Mouse (Mus musculus) midbrain, embryonic 12.5 days (tissue): ENCODE measurements around the gene Por. TPM values are rescaled to one million over a fixed set of nuclear protein-coding genes. Genes with fewer than 3 reads are reported as not detected.

Source experiments
- ATAC-seq: fragments of 200-750 bp; cut with Nextera tagmentation; 2 replicates; pipeline ENCODE4 v1.8.0; 2017; ENCODE audit warnings: low read depth, moderate TSS enrichment, moderate library complexity; ENCODE audit not compliant: low FRiP score
- H3K27ac ChIP-seq: fragments of 300-500 bp; sonication (generic); replicated peaks from 2 replicates; pipeline ENCODE4 v1.5.1; 2016; ENCODE audit warnings: mild to moderate bottlenecking
- H3K27me3 ChIP-seq: fragments of 300-500 bp; sonication (generic); 2 replicates; pipeline ENCODE4 v1.6.1; 2016; ENCODE audit warnings: mild to moderate bottlenecking
- H3K36me3 ChIP-seq: fragments of 300-500 bp; sonication (generic); 2 replicates; pipeline ENCODE4 v1.6.1; 2016
- H3K4me1 ChIP-seq: fragments of 300-500 bp; sonication (generic); 2 replicates; pipeline ENCODE4 v1.6.1; 2016
- H3K4me2 ChIP-seq: fragments of 300-500 bp; sonication (generic); replicated peaks from 2 replicates; pipeline ENCODE4 v1.6.1; 2016; ENCODE audit warnings: mild to moderate bottlenecking, moderate library complexity
- H3K4me3 ChIP-seq: fragments of 300-500 bp; sonication (generic); 2 replicates; pipeline ENCODE4 v1.5.1; 2016; ENCODE audit warnings: mild to moderate bottlenecking
- H3K9ac ChIP-seq: fragments of 300-500 bp; sonication (generic); replicated peaks from 2 replicates; pipeline ENCODE4 v1.6.1; 2016; ENCODE audit warnings: mild to moderate bottlenecking, moderate library complexity
- H3K9me3 ChIP-seq: fragments of 300-500 bp; sonication (generic); 2 replicates; pipeline ENCODE4 v1.6.1; 2016; ENCODE audit warnings: mild to moderate bottlenecking
- WGBS: fragments of 180-500 bp; shearing (Covaris S2); methylation state at CpG from one replicate; pipeline ENCODE4 v1.1.7; 2016; 5-methylcytosine and 5-hydroxymethylcytosine counted together
- polyA plus RNA-seq: library from polyadenylated mRNA; unstranded; fragments of >200 nt; fragmentation: Nextera tagmentation; extraction: Ambion mirVana; gene quantifications from 2 replicates; pipeline ENCODE4 v1.2.1, GENCODE M21; 2016

The Por gene
- polyA plus RNA-seq, 1 experiment from 2014 or later = 145 TPM

DNA sequence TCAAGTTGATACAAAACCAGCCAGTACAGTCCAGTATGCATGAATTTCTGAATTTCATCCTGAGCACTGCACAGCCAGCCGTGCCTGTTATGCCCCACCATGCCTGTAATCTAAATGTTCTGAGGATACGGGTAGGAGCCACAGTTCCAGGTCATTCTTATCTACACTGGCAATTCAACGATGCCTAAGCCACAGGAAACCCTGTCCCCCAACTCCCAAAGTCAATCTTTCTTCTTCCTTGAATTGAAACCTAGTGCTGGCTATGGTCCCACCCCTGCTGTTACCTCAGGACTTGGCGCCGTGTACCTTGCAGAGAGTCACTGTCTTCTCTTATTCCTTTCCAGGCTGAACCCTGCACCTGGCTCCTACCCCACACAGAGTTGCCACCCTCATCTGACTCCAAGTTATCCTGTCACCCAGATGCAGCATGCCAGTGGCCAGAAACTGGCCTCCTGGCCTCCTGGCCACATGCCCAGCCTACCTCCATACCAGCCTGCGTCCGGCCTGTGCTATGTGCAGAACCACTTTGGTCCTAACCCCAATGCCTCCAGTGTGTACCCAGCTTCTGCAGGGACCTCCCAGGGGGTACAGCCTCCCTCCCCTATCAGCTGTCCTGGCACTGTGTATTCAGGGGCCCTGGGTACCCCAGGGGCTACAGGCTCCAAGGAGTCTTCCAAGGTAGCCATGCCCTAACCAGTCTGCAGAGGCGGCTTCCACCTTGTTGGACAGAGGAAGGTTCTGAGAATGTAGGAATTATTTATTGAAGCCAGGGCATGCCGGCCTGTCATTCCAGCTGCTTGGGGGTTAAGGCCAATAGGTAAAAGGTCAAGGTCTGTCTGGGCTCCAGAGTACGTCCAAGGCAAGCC lies 26.9 kb upstream of the Por start:
- H3K4me2 ChIP-seq = no peak overlapping the region
- H3K27ac ChIP-seq = no peak overlapping the region

GRCm38 (mm10) chr5:135643552-135643842 lies 26.3 kb upstream of the Por start:
- WGBS = 97% methylated on average over 1 of the region's 1 CpGs
- Histone ChIP-seq H3K9me3 (no peaks in the 10 kb centered on the region), H3K9ac (no peak overlapping the region), H3K36me3 (peaks cover 38% of the 10 kb centered on the region), H3K27me3 (no peaks in the 10 kb centered on the region), H3K4me1 (no peaks in the 10 kb centered on the region), H3K4me3 (no peak overlapping the region), H3K27ac (no peak overlapping the region), H3K4me2 (no peak overlapping the region)
- no peak for ATAC-seq

More for the DNA sequence above, 26.9 kb upstream of the Por start:
- no peak overlapping the region for H3K4me3 ChIP-seq
- no peaks in the 10 kb centered on the region for H3K27me3 ChIP-seq
- peaks cover 42% of the 10 kb centered on the region for H3K36me3 ChIP-seq
- no peaks in the 10 kb centered on the region for H3K4me1 ChIP-seq
- WGBS = 87% methylated on average over 10 of the region's 10 CpGs
- ATAC-seq = no peak
- no peak overlapping the region for H3K9ac ChIP-seq
- H3K9me3 ChIP-seq = no peaks in the 10 kb centered on the region

DNA sequence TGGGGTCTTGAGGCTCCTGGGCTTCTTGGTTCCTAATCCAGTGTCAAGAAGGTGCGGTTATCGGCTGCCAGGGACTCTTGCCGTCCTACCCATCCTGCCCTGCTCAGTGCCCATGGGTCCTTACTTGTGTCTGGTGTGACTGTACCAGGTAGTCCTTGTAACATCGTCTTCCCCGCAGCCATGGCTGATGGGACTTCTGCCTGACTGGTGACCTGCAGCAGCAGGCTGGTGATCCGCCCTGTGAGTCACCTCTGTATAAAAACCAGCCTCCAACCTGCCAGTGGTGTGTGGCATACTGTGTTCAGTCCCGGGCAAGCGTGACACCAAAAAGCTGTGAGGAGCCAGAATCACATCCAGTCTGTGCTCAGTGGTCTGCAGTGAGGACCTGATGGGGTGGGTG lies 26.0 kb upstream of the Por start:
- Histone ChIP-seq H3K4me3 (no peak overlapping the region), H3K4me2 (no peak overlapping the region), H3K27me3 (no peaks in the 10 kb centered on the region), H3K9me3 (no peaks in the 10 kb centered on the region), H3K4me1 (no peaks in the 10 kb centered on the region), H3K9ac (no peak overlapping the region), H3K36me3 (peaks cover 34% of the 10 kb centered on the region), H3K27ac (no peak overlapping the region)
- ATAC-seq = no peak
- 93% methylated on average over 8 of the region's 8 CpGs for WGBS

GRCm38 (mm10) chr5:135645330-135645729 lies 24.5 kb upstream of the Por start:
- H3K36me3 ChIP-seq = peaks cover 19% of the 10 kb centered on the region
- no peak overlapping the region for H3K9ac ChIP-seq
- H3K9me3 ChIP-seq = no peaks in the 10 kb centered on the region
- H3K4me3 ChIP-seq = no peak overlapping the region
- no peaks in the 10 kb centered on the region for H3K4me1 ChIP-seq
- H3K27ac ChIP-seq = peak overlapping the region; percentile 17; the same call in 1 of the 2 replicates
- H3K4me2 ChIP-seq = no peak overlapping the region
- H3K27me3 ChIP-seq = no peaks in the 10 kb centered on the region
- ATAC-seq = no peak
- 77% methylated on average over 5 of the region's 5 CpGs for WGBS

DNA sequence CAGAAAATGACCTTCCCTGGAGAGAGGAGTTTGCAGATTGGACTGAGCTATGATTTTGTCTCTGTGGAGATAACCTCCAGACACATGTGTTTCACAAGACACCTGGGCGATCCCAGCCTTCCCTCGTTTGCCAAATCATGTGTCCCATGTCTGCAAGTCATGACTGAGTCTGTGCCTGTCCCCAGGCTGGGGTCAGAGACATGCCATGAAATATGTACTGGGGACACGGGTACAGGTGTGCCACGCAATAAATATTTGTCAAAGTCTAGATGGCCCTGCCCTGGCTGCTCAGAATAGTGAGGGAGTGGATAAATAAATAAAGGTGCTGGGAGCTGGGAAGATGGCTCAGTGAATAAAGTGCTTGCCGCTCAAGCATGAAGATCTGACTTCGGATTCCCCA lies 23.8 kb upstream of the Por start:
- Histone ChIP-seq H3K9ac (no peak overlapping the region), H3K27me3 (no peaks in the 10 kb centered on the region), H3K36me3 (peaks cover 13% of the 10 kb centered on the region), H3K4me1 (no peaks in the 10 kb centered on the region), H3K27ac (no peak overlapping the region), H3K4me2 (no peak overlapping the region), H3K9me3 (no peaks in the 10 kb centered on the region), H3K4me3 (no peak overlapping the region)
- ATAC-seq = no peak
- WGBS = 91% methylated on average over 6 of the region's 6 CpGs

GRCm38 (mm10) chr5:135648461-135649308 lies 21.1 kb upstream of the Por start:
- H3K27ac ChIP-seq = no peak overlapping the region
- no peaks in the 10 kb centered on the region for H3K9me3 ChIP-seq
- H3K36me3 ChIP-seq = 0 out of 2 replicates have a peak, but pooled peaks cover 4% of the 10 kb centered on the region
- H3K4me2 ChIP-seq = no peak overlapping the region
- no peaks in the 10 kb centered on the region for H3K4me1 ChIP-seq
- WGBS = 83% methylated on average over 9 of the region's 9 CpGs
- H3K9ac ChIP-seq = no peak overlapping the region
- no peak overlapping the region for H3K4me3 ChIP-seq
- no peak for ATAC-seq
- H3K27me3 ChIP-seq = no peaks in the 10 kb centered on the region

DNA sequence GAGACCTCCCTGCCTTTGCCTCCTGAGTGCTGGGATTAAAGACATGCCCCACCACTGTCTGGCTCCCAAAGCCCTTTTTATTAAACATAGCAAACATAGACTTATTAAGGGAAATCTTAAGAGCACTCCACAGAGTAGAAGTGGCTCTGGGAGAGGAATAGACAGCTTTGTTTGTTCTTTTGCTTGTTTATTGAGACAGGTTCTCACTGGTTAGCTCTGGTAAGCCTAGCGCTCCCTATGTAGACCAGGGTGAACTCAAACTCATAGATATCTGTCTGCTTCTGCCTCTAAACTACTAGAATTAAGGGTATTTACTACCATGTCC lies 20.6 kb upstream of the Por start:
- WGBS = 89% methylated on average over 1 of the region's 1 CpGs
- H3K9me3 ChIP-seq = no peaks in the 10 kb centered on the region
- H3K27ac ChIP-seq = no peak overlapping the region
- H3K27me3 ChIP-seq = no peaks in the 10 kb centered on the region
- no peaks in the 10 kb centered on the region for H3K4me1 ChIP-seq
- no peak for ATAC-seq
- H3K9ac ChIP-seq = no peak overlapping the region
- H3K4me2 ChIP-seq = no peak overlapping the region
- no peaks in the 10 kb centered on the region for H3K36me3 ChIP-seq
- no peak overlapping the region for H3K4me3 ChIP-seq

DNA sequence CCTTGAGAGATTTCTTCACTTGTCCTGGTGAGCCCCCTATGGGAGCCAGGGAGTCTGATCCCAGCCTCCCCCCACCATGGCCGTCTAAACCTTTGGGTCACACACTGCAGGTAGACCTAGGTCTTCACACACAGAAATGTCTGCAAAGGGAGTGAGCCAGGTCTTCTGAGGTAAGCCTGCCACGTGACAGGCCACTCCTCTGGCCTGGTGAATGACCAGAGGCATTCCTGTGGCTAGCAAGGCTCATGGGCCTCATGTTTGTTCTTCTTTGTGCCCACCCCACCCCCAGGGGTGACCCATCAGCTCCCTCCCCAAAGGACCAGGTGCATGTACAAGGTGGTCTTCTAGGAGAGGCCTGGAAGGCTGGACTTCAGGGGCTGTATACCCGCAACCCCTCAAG lies 18.3 kb upstream of the Por start:
- Histone ChIP-seq H3K27ac (no peak overlapping the region), H3K9ac (no peak overlapping the region), H3K4me1 (no peaks in the 10 kb centered on the region), H3K27me3 (no peaks in the 10 kb centered on the region), H3K4me3 (no peak overlapping the region), H3K4me2 (no peak overlapping the region), H3K36me3 (no peaks in the 10 kb centered on the region), H3K9me3 (no peaks in the 10 kb centered on the region)
- no peak for ATAC-seq
- 79% methylated on average over 3 of the region's 3 CpGs for WGBS

DNA sequence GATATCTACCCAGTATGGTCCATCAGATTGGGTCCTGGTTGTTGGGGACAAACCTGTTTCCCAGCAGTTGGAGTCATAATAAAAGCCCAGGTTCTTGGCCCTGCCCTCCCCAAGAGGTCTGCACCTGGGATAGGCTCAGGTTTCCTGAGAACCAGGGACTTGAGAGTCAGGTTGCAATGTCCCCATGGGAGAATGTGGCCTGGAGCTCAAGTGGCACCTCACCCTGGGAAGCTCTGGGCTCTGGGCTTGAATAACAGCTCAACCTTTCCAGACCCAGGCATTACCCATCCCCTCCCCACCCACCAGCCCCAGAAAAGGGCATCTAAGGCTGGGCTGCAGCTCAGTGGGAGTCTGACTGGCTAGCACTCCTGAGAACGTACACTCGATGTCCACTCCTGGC lies 16.6 kb upstream of the Por start:
- H3K4me2 ChIP-seq = no peak overlapping the region
- H3K9me3 ChIP-seq = no peaks in the 10 kb centered on the region
- H3K4me1 ChIP-seq = no peaks in the 10 kb centered on the region
- 78% methylated on average over 2 of the region's 2 CpGs for WGBS
- no peak overlapping the region for H3K9ac ChIP-seq
- H3K27ac ChIP-seq = no peak overlapping the region
- no peak for ATAC-seq
- no peaks in the 10 kb centered on the region for H3K36me3 ChIP-seq
- H3K4me3 ChIP-seq = no peak overlapping the region
- no peaks in the 10 kb centered on the region for H3K27me3 ChIP-seq

- 79% methylated on average over 5 of the region's 5 CpGs for WGBS
- no peak for ATAC-seq
- H3K36me3 ChIP-seq = no peaks in the 10 kb centered on the region
- H3K4me3 ChIP-seq = no peak overlapping the region
- no peaks in the 10 kb centered on the region for H3K27me3 ChIP-seq
- no peaks in the 10 kb centered on the region for H3K4me1 ChIP-seq
- no peak overlapping the region for H3K4me2 ChIP-seq
- H3K27ac ChIP-seq = no peak overlapping the region
- H3K9me3 ChIP-seq = no peaks in the 10 kb centered on the region
- no peak overlapping the region for H3K9ac ChIP-seq
Measured at GRCm38 (mm10) chr5:135656046-135656445, 13.8 kb upstream of the Por start.

DNA sequence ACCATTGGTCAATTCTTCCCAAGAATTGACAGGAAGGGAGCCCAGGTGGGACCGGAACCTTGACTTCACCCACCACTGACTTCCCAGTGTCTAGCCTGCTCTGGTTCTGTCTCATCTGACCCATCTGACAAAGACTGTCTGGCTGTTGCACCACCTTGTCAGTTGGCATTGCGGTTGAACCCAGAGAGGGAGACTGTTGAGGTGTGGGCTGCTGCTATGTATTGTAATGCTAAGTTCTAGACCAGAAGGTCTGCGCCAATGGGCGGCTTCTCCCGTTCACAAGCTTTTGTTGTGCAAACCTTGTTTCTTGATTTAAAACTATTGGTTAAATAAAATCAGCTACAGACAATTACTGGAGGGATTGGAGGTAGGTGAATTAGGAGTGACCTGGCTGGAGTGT lies 12.7 kb upstream of the Por start:
- WGBS = 78% methylated on average over 5 of the region's 5 CpGs
- H3K9me3 ChIP-seq = no peaks in the 10 kb centered on the region
- H3K36me3 ChIP-seq = no peaks in the 10 kb centered on the region
- H3K27me3 ChIP-seq = no peaks in the 10 kb centered on the region
- H3K4me1 ChIP-seq = no peaks in the 10 kb centered on the region
- no peak overlapping the region for H3K4me2 ChIP-seq
- no peak overlapping the region for H3K27ac ChIP-seq
- no peak overlapping the region for H3K9ac ChIP-seq
- no peak overlapping the region for H3K4me3 ChIP-seq
- no peak for ATAC-seq

GRCm38 (mm10) chr5:135657703-135658373 lies 12.0 kb upstream of the Por start:
- WGBS = 51% methylated on average over 17 of the region's 17 CpGs
- Histone ChIP-seq H3K4me3 (no peak overlapping the region), H3K9ac (0 out of 2 replicates have a peak overlapping the region, but pooled peaks have one; percentile 34), H3K27me3 (no peaks in the 10 kb centered on the region), H3K36me3 (no peaks in the 10 kb centered on the region), H3K9me3 (no peaks in the 10 kb centered on the region), H3K4me2 (no peak overlapping the region), H3K27ac (no peak overlapping the region), H3K4me1 (no peaks in the 10 kb centered on the region)
- ATAC-seq = no peak
